Mouse (Mus musculus) brain, embryonic 14.5 days (tissue): ENCODE data around the gene Olfr462.

Source experiments
- CTCF ChIP-seq: fragments of 200-500 bp; IDR thresholded peaks from 2 replicates; pipeline ENCODE4 v1.5.1; 2012; ENCODE audit warnings: inconsistent platforms, mild to moderate bottlenecking, moderate library complexity, borderline replicate concordance; ENCODE audit not compliant: insufficient read depth, insufficient read length; ENCODE audit errors: extremely low read depth
- POLR2A ChIP-seq: fragments of 200-500 bp; IDR thresholded peaks from 2 replicates; pipeline ENCODE4 v1.6.1; 2012; ENCODE audit warnings: mild to moderate bottlenecking, inconsistent platforms, borderline replicate concordance; ENCODE audit not compliant: poor library complexity, insufficient read depth, insufficient read length, severe bottlenecking; ENCODE audit errors: extremely low read depth

GRCm38 (mm10) chr11:87847884-87848283, 44.2 kb downstream of the Olfr462 start:
- TF ChIP-seq POLR2A (no peak), CTCF (no peak)
